Mouse (Mus musculus): ENCODE results near the gene H2al1k.
"Not testable (repeated sequence)": the region's sequence is repeated elsewhere in the genome, so short reads cannot be mapped to it uniquely, and the experiment has no call there.

Gene H2al1k

GRCm38 (mm10) chrX:9350327-9350726 is at the start of gene H2al1k:
TSS of gene H2al1k (plus strand) at chrX:9350627.
- DNase-seq (ENCODE audit: low spot score) = not testable (repeated sequence)

DNA sequence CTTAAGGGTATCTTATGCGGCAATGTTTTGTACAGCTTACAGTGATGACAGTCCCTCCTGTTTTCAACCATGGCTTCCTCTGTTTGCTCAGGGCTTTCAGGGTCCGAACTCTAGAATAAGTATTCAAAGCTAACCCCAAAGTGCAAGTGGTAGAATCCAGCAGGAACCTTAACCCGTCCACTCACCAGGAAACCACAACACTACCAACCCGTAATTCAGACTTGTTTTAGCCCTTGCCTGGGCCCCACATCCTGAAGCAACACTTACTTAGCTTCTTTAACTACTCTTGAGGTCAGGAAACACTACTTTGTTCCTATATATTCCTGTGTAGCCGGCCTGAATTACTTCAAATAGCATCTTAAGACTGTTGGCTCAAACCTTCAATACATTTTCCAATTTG is 47.6 kb upstream of the H2al1k start:
- DNase-seq (ENCODE audit: low spot score) = no peak

GRCm38 (mm10) chrX:9303455-9303854 is 47.0 kb upstream of the H2al1k start:
- DNase-seq (ENCODE audit: low spot score) = no peak

GRCm38 (mm10) chrX:9316457-9316856 is 34.0 kb upstream of the H2al1k start:
- not testable (repeated sequence) for DNase-seq (ENCODE audit: low spot score)

DNA sequence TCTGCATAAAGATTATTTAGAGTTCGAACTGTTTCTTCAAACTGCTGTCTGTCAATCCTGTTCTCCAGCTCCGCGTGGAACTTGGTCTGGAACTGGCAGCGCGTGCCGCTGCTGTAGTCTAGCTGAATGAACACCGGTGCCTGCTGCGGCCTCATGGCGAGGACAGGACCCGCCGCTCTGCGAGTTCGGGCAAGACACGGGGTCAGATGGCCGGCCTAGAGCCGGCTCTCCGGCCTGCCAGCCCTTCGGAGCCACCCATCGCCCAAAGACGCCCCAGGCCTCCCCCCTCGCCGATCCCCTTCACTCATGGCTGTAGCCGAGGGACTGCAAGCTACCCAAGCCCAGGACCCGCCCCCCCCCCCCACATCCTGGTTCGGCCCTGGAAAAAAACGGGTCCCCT is 22.5 kb upstream of the H2al1k start:
- not testable (repeated sequence) for DNase-seq (ENCODE audit: low spot score)

DNA sequence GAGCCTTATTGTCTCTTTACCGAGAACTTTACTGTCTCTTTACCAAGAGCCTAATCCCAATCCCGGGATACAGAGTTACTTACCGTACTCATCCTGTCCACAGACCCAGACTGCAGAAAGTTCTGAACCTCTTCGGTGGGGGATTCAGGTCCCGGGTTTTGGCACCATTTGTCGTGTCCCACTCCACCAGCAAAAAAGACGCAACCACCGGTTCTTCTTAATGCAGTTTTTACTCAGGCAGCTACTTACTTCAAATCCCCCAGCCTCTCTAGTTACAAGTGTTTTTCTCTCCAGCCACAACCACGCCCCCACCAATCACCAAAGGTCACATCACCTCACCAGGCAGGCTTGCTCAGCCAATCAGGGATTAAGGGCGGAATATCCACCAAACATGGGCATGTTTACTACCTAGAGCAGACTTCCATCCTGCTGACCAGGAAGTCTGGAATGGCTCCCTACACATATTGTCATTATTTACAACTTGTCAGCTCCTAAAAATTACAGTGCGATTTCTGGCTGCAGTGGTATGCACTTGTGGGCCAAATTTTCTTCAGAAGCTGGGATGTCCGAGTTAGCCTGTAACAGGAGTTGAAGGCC is 18.0 kb upstream of the H2al1k start:
- not testable (repeated sequence) for DNase-seq (ENCODE audit: low spot score)

GRCm38 (mm10) chrX:9333035-9333434 is 17.4 kb upstream of the H2al1k start:
- DNase-seq (ENCODE audit: low spot score) = peak; percentile 26

- DNase-seq (ENCODE audit: low spot score) = not testable (repeated sequence)
Observed at GRCm38 (mm10) chrX:9334996-9335395, 15.4 kb upstream of the H2al1k start.

DNA sequence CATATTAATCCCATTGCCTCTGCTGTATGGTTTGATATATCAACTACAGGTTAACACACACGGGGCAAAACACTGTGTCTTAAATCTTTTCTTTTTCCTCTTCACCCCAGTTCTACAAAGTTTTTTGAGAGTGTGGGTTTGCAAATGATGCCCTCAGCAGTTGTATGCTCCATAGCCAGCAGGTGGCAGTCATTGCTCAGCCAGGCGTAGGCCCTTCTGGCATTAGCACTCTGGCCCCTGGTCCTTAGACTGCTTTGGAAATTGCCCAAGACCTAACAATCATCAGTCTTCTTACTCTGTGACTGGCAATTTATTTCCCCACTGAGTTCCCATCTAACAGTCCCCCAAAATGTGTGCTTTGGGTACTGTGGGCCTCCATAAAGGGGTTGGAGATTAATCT is 23.6 kb downstream of the H2al1k start:
- not testable (repeated sequence) for DNase-seq (ENCODE audit: low spot score)

- not testable (repeated sequence) for DNase-seq (ENCODE audit: low spot score)
Observed at GRCm38 (mm10) chrX:9375927-9376326, 25.5 kb downstream of the H2al1k start.
